ENCODE assay signal across 9 mouse cellular contexts in genomic region chr6:137364681-137365080, GRCm38 (mm10).
A peak's percentile ranks its signal among the peaks of the same experiment; 100 is the strongest.
DNase-seq lines count a peak whose midpoint lies in the region; ATAC-seq and TF ChIP-seq lines count a peak whose summit lies in the region.
"Had no signal": no experiment of that assay in that cellular context is flagged by ENCODE, and none has a peak within 500 bp of the region (broad histone marks: within the 10 kb centered on the region; RNA-seq: fewer than 3 reads in every experiment).

No protein-coding gene starts in this region.

- H3K4me2 ChIP-seq in hindbrain, embryonic 14.5 days (replicated peaks) = no peak overlapping the region
- H3K4me2 ChIP-seq in hindbrain, embryonic 12.5 days (replicated peaks) = no peak overlapping the region
- peak overlapping the region; percentile 7; the same call in 1 of the 2 replicates for H3K4me2 ChIP-seq in heart, embryonic 16.5 days (ENCODE audit: low read depth, low read length)
- H3K4me2 ChIP-seq: embryonic facial prominence, embryonic 15.5 days had no signal

- no peak overlapping the region for H3K4me3 ChIP-seq in hindbrain, embryonic 14.5 days (replicated peaks; ENCODE audit: low read length)
- no peak overlapping the region for H3K4me3 ChIP-seq in hindbrain, embryonic 12.5 days
- no peak overlapping the region for H3K4me3 ChIP-seq in cerebellum, adult 2 months (replicated peaks; ENCODE audit: insufficient read depth, low read depth, low read length)
- H3K4me3 ChIP-seq in heart, embryonic 16.5 days (ENCODE audit: low read length) = no peak overlapping the region
- H3K4me3 ChIP-seq: embryonic facial prominence, embryonic 15.5 days had no signal

- H3K27ac ChIP-seq in hindbrain, embryonic 14.5 days = 0 out of 2 replicates have a peak overlapping the region, but pooled peaks have one; percentile 1
- no peak overlapping the region for H3K27ac ChIP-seq in hindbrain, embryonic 12.5 days
- no peak overlapping the region for H3K27ac ChIP-seq in cerebellum, adult 2 months (ENCODE audit: insufficient read depth, low read length)
- H3K27ac ChIP-seq in heart, embryonic 16.5 days (ENCODE audit: low read length) = peak overlapping the region; percentile 3; the same call in 1 of the 2 replicates
- H3K27ac ChIP-seq: embryonic facial prominence, embryonic 15.5 days had no signal

- peaks cover 7% of the 10 kb centered on the region; the same call in 1 of the 2 replicates for H3K4me1 ChIP-seq in hindbrain, embryonic 14.5 days (replicated peaks; ENCODE audit: control insufficient read depth, insufficient read depth, low read length)
- peaks cover 9% of the 10 kb centered on the region; the same call in 1 of the 2 replicates for H3K4me1 ChIP-seq in hindbrain, embryonic 12.5 days
- H3K4me1 ChIP-seq in cerebellum, adult 2 months (ENCODE audit: control insufficient read depth, insufficient read depth, low read length) = no peaks in the 10 kb centered on the region
- H3K4me1 ChIP-seq in heart, embryonic 16.5 days (ENCODE audit: control insufficient read depth, insufficient read depth, low read length) = peaks cover 4% of the 10 kb centered on the region

- ATAC-seq in hindbrain, embryonic 14.5 days (ENCODE audit: low FRiP score) = peak; percentile 70; the same call in 1 of the 2 replicates
- ATAC-seq in hindbrain, embryonic 12.5 days (ENCODE audit: low FRiP score) = no peak
- peak; percentile 77 for ATAC-seq in heart, embryonic 16.5 days (replicated peaks; ENCODE audit: extremely low read depth, insufficient read depth, low FRiP score)
- no peak for ATAC-seq in activated CD4-positive, CD25-positive, alpha-beta regulatory T cell, adult 4 months

- no peak overlapping the region for H3K9ac ChIP-seq in hindbrain, embryonic 14.5 days
- no peak overlapping the region for H3K9ac ChIP-seq in hindbrain, embryonic 12.5 days
- no peak overlapping the region for H3K9ac ChIP-seq in heart, embryonic 16.5 days (ENCODE audit: low read length)
- H3K9ac ChIP-seq: embryonic facial prominence, embryonic 15.5 days had no signal

- H3K27me3 ChIP-seq in hindbrain, embryonic 14.5 days (ENCODE audit: control insufficient read depth, insufficient read depth, low read length) = no peaks in the 10 kb centered on the region
- no peaks in the 10 kb centered on the region for H3K27me3 ChIP-seq in hindbrain, embryonic 12.5 days
- H3K27me3 ChIP-seq in cerebellum, adult 2 months (ENCODE audit: control insufficient read depth, insufficient read depth, low read length) = no peaks in the 10 kb centered on the region
- no peaks in the 10 kb centered on the region for H3K27me3 ChIP-seq in heart, embryonic 16.5 days (ENCODE audit: control insufficient read depth, insufficient read depth, low read length)
- H3K27me3 ChIP-seq: embryonic facial prominence, embryonic 15.5 days had no signal

- H3K9me3 ChIP-seq in hindbrain, embryonic 14.5 days (ENCODE audit: control insufficient read depth, low read length) = no peaks in the 10 kb centered on the region
- H3K9me3 ChIP-seq in hindbrain, embryonic 12.5 days (replicated peaks) = no peaks in the 10 kb centered on the region
- no peaks in the 10 kb centered on the region for H3K9me3 ChIP-seq in heart, embryonic 16.5 days (replicated peaks; ENCODE audit: control insufficient read depth, low read length)
- H3K9me3 ChIP-seq: embryonic facial prominence, embryonic 15.5 days had no signal

- no peak for TF ChIP-seq CTCF in cerebellum, adult 2 months (IDR thresholded peaks at IDR 0.05; ENCODE audit: borderline replicate concordance, insufficient read depth, low read depth, low read length)

- peak; percentile 68 for DNase-seq in hindbrain, embryonic 14.5 days (ENCODE audit: low spot score)
- peak; percentile 58 to 77 for DNase-seq in cerebellum, adult 2 months
- peak; percentile 54 for DNase-seq in left cerebral cortex, adult 11 months (ENCODE audit: low spot score)
- peak; percentile 77 for DNase-seq in right cerebral cortex, postnatal 14 days
- no peak for DNase-seq in adrenal gland, adult 18-20 months (ENCODE audit: low spot score in 2 of 2)

- H3K36me3 ChIP-seq in hindbrain, embryonic 14.5 days (replicated peaks; ENCODE audit: control insufficient read depth, insufficient read depth) = no peaks in the 10 kb centered on the region
- no peaks in the 10 kb centered on the region for H3K36me3 ChIP-seq in hindbrain, embryonic 12.5 days
- H3K36me3 ChIP-seq in heart, embryonic 16.5 days (ENCODE audit: control insufficient read depth, insufficient read depth) = no peaks in the 10 kb centered on the region
- H3K36me3 ChIP-seq: embryonic facial prominence, embryonic 15.5 days had no signal

- WGBS in hindbrain, embryonic 14.5 days = 58% methylated on average over 5 of the region's 5 CpGs
- WGBS in hindbrain, embryonic 12.5 days = 74% methylated on average over 5 of the region's 5 CpGs
- WGBS in cerebellum, adult 2 months = 7% methylated on average over 5 of the region's 5 CpGs
- 33% methylated on average over 5 of the region's 5 CpGs for WGBS in heart, embryonic 16.5 days

- TF ChIP-seq POLR2A in cerebellum, adult 2 months (IDR thresholded peaks at IDR 0.05; ENCODE audit: borderline replicate concordance, insufficient read depth, low read length) = no peak

Comparison
In these comparisons a context has a peak if more than half of its experiments do, and no peak if none do; other contexts are left out.
1. ATAC-seq: peak in hindbrain, embryonic 14.5 days (single experiment) and heart, embryonic 16.5 days (single experiment); none in hindbrain, embryonic 12.5 days (single experiment) and activated CD4-positive, CD25-positive, alpha-beta regulatory T cell, adult 4 months (single experiment).
2. H3K27ac ChIP-seq: peak in hindbrain, embryonic 14.5 days (single experiment) and heart, embryonic 16.5 days (single experiment); none in hindbrain, embryonic 12.5 days (single experiment) and cerebellum, adult 2 months (single experiment).
3. DNase-seq: peak in hindbrain, embryonic 14.5 days (single experiment), cerebellum, adult 2 months (2 of 2), left cerebral cortex, adult 11 months (single experiment) and right cerebral cortex, postnatal 14 days (single experiment); none in adrenal gland, adult 18-20 months (0 of 2).